Mouse (Mus musculus) megakaryocyte, embryonic 14.5 days (primary cell): ENCODE data around the gene Gfer. TPM values are rescaled to one million over a fixed set of nuclear protein-coding genes. Genes with fewer than 3 reads are reported as not detected.

Source experiments
- H3K27me3 ChIP-seq: replicated peaks from 2 replicates; pipeline ENCODE3; 2012; ENCODE audit warnings: inconsistent platforms
- H3K36me3 ChIP-seq: replicated peaks from 2 replicates; pipeline ENCODE3; 2012; ENCODE audit warnings: low read length, inconsistent platforms, mixed read lengths
- H3K4me1 ChIP-seq: 2 replicates; pipeline ENCODE4 v1.6.1; 2012; ENCODE audit warnings: inconsistent platforms
- H3K4me3 ChIP-seq: replicated peaks from 2 replicates; pipeline ENCODE3; 2012; ENCODE audit warnings: moderate library complexity, mild to moderate bottlenecking, inconsistent platforms
- H3K9me3 ChIP-seq: 2 replicates; pipeline ENCODE4 v1.6.1; 2012; ENCODE audit warnings: inconsistent platforms
- FLI1 ChIP-seq: IDR thresholded peaks from 2 replicates; pipeline ENCODE4 v1.6.1; 2012; ENCODE audit warnings: low read length, inconsistent platforms, mixed read lengths
- GATA1 ChIP-seq: IDR thresholded peaks from 3 replicates; pipeline ENCODE4 v1.6.1; 2012; ENCODE audit warnings: mixed read lengths, low read length, inconsistent platforms, borderline replicate concordance
- polyA plus RNA-seq: library from polyadenylated mRNA; stranded (reverse); fragments of >175 nt; gene quantifications from 2 replicates; pipeline ENCODE4 v1.2.3, GENCODE M21; 2012; ENCODE audit warnings: low replicate concordance; ENCODE audit not compliant: insufficient read depth

Gfer gene
- polyA plus RNA-seq, 1 experiment: 47.3 TPM

DNA sequence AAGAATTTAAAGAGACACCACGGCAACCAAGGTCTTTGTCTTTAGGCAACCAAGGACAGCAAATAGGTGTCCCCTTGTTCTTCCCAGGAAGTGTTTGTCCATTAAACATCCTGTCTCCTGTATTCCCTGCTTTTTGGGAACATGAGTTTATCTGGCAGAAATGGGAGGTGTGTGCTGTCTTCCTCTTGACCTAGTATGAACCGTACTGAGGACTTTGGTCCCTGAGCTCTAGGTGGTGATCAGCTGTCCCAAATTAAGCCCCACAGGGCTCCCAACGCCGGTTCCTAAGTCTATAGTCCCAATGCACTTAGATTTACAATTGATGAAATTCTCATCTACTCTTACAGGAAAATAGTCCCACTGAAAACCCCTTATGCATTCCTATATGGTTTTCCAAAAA lies 45.2 kb downstream of the Gfer start:
- H3K9me3 ChIP-seq: no peaks in the 10 kb centered on the region; the same call in 1 of the 2 replicates
- H3K4me1 ChIP-seq: peaks cover 36% of the 10 kb centered on the region
- no peaks in the 10 kb centered on the region for H3K36me3 ChIP-seq
- H3K27me3 ChIP-seq: peaks cover 84% of the 10 kb centered on the region
- no peak for TF ChIP-seq GATA1
- no peak for TF ChIP-seq FLI1
- H3K4me3 ChIP-seq: no peak overlapping the region

- Histone ChIP-seq H3K4me3 (peak within 1 kb of the TSS; percentile 90), H3K9me3 (no peaks in the 10 kb centered on the region; the same call in 1 of the 2 replicates), H3K27me3 (peaks cover 90% of the 10 kb centered on the region), H3K36me3 (no peaks in the 10 kb centered on the region), H3K4me1 (peaks cover 42% of the 10 kb centered on the region)
- TF ChIP-seq FLI1: no peak
- TF ChIP-seq GATA1: no peak
These were observed 45.8 kb downstream of the Gfer start, which contains the start of gene Slc9a3r2 for GRCm38 (mm10) chr17:24650070-24650616. Slc9a3r2 (minus strand) TSS chr17:24650327.

DNA sequence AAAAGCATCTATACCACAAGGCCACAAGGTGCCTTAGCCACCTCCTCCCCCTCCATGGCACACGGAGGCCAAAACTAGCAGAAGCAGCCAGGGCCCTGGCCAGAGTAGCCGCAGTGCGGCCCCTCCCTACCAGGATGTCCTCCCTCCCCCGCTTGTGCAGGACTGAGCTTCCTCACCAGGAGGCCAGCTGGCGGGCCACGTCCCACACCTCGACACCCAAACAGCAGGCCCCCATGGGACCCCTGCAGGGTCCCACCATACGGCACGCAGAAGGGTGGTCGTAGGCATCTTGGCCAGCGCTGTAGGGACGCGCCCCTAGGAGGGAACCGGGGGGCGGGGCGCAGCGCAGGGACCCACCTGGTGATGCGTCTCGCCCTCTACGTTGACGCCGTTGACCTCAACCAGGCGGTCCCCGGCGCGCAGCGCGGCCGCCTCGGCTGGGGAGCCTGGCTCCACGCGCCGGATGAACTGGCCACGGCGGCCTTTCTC lies 46.3 kb downstream of the Gfer start:
- Histone ChIP-seq H3K4me1 (peaks cover 47% of the 10 kb centered on the region), H3K36me3 (no peaks in the 10 kb centered on the region), H3K27me3 (peaks cover 92% of the 10 kb centered on the region), H3K4me3 (peak overlapping the region; percentile 90), H3K9me3 (no peaks in the 10 kb centered on the region; the same call in 1 of the 2 replicates)
- no peak for TF ChIP-seq GATA1
- TF ChIP-seq FLI1: no peak

GRCm38 (mm10) chr17:24648731-24649377 lies 47.1 kb downstream of the Gfer start:
- TF ChIP-seq GATA1 (no peak), FLI1 (no peak)
- no peaks in the 10 kb centered on the region; the same call in 1 of the 2 replicates for H3K9me3 ChIP-seq
- H3K36me3 ChIP-seq: no peaks in the 10 kb centered on the region
- H3K4me3 ChIP-seq: no peak overlapping the region
- H3K27me3 ChIP-seq: peaks cover 92% of the 10 kb centered on the region
- H3K4me1 ChIP-seq: peaks cover 52% of the 10 kb centered on the region

- no peak for TF ChIP-seq FLI1
- no peak for TF ChIP-seq GATA1
- Histone ChIP-seq H3K4me3 (no peak overlapping the region), H3K4me1 (peaks cover 51% of the 10 kb centered on the region), H3K9me3 (no peaks in the 10 kb centered on the region; the same call in 1 of the 2 replicates), H3K27me3 (peaks cover 96% of the 10 kb centered on the region), H3K36me3 (no peaks in the 10 kb centered on the region)
These were observed 48.5 kb downstream of the Gfer start for GRCm38 (mm10) chr17:24647493-24647892.

DNA sequence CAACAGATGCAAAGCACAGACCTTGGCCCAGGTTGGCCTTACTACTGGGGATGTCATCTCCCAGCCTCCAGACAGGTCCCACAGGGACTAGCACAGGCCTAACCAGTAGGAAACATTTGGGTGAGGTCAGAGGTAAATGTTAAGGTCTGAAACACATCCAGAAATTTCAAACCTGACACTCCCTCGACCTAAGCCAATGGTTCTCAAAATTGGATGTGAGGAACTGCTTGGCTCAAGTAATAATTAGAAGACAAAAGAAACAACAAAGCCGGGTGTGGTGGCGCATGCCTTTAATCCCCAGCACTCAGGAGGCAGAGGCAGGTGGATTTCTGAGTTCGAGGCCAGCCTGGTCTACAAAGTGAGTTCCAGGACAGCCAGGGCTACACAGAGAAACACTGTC lies 49.6 kb downstream of the Gfer start:
- Histone ChIP-seq H3K27me3 (peaks cover 95% of the 10 kb centered on the region), H3K9me3 (no peaks in the 10 kb centered on the region), H3K4me1 (peaks cover 51% of the 10 kb centered on the region), H3K36me3 (no peaks in the 10 kb centered on the region), H3K4me3 (no peak overlapping the region)
- no peak for TF ChIP-seq GATA1

DNA sequence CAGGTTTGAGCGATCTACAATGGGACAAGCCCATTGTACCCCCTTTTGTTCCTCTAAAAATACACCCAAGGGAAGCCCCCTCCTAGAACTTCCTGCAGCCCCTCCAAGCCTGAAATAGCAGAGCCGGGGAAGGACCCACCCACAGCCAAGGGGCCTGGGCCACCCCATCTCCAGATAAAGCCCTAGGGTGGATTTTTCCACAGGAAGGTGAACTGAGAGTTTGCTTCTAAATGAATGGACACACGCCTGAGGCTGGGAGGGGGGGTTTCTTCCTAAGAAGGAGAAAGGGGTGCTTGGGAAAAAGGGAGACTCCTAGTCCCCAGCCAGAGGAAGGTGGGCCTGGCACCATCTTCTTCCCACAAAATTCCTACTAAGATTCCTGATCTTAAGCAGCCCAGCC lies 50.0 kb downstream of the Gfer start:
- Histone ChIP-seq H3K4me1 (peaks cover 51% of the 10 kb centered on the region), H3K27me3 (peaks cover 92% of the 10 kb centered on the region), H3K36me3 (no peaks in the 10 kb centered on the region), H3K9me3 (no peaks in the 10 kb centered on the region), H3K4me3 (no peak overlapping the region)
- no peak for TF ChIP-seq FLI1

GRCm38 (mm10) chr17:24644875-24645721 lies 50.9 kb downstream of the Gfer start:
- TF ChIP-seq GATA1 (no peak), FLI1 (no peak)
- Histone ChIP-seq H3K4me1 (peaks cover 46% of the 10 kb centered on the region), H3K4me3 (peak overlapping the region; percentile 26), H3K36me3 (no peaks in the 10 kb centered on the region), H3K9me3 (no peaks in the 10 kb centered on the region), H3K27me3 (peaks cover 91% of the 10 kb centered on the region)

DNA sequence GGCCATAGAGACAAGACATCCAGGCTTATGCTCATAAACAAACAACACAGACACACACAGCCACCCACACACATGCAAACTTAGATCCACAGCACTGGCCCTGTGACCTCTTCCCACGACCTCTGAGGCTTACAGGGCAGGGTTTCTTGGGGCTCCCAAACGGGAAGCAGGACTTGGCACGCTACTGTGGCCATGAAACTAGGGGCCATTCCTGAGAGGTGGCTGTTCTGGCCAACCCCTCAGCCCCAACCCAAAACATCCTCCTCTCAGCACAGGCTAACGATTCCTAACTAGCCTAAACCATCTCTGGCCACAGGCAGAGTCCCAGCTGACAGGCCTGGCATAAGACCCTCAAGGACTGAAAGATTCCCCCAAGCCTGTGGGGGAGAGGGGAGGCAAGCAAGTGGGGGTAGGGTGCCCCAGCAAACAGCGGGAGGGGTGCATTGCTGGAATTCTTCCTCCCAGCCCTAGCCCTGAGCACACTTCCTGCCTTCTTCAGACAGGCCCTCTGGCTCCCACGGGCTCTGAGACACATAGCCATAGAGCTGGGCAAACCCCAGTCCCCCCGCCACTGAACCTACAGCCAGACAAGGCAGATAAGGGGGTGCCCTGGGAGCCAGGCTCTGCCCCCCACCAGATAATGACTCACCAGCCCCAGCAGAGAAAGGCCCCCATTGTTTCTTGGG lies 51.8 kb downstream of the Gfer start:
- Histone ChIP-seq H3K27me3 (peaks cover 85% of the 10 kb centered on the region), H3K4me1 (peaks cover 37% of the 10 kb centered on the region), H3K4me3 (no peak overlapping the region), H3K9me3 (no peaks in the 10 kb centered on the region), H3K36me3 (peaks cover 4% of the 10 kb centered on the region)
- TF ChIP-seq GATA1: no peak
- TF ChIP-seq FLI1: no peak

Other genes with a start within 250 kb of the Gfer start
- gene E4f1, start 225.8 kb downstream of the Gfer start, polyA plus RNA-seq: 9.7 and 18.7 TPM in 2 replicates
- 48.8 and 102 TPM in 2 replicates for gene Pgp, start 225.8 kb downstream of the Gfer start, polyA plus RNA-seq
- not detected in 2 replicates for gene Bricd5, start 222.3 kb downstream of the Gfer start, polyA plus RNA-seq
- gene Mlst8, start 217.1 kb downstream of the Gfer start, polyA plus RNA-seq: 2.3 and 3.7 TPM in 2 replicates
- not detected in 2 replicates for gene Caskin1, start 207.6 kb downstream of the Gfer start, polyA plus RNA-seq
- gene Traf7, start 168.2 kb downstream of the Gfer start, polyA plus RNA-seq: 122 and 123 TPM in 2 replicates
- not detected in 2 replicates for gene Rab26, start 161.9 kb downstream of the Gfer start, polyA plus RNA-seq
- gene Pkd1, start 146.3 kb downstream of the Gfer start, polyA plus RNA-seq: 3.5 and 5.6 TPM in 2 replicates
- gene Tsc2, start 63.5 kb downstream of the Gfer start, polyA plus RNA-seq: 26.7 and 30.6 TPM in 2 replicates
- 8.2 TPM in 1 of 2 replicates, not detected in the other for gene Nthl1, start 63.5 kb downstream of the Gfer start, polyA plus RNA-seq
- 0.85 TPM in 1 of 2 replicates, not detected in the other for gene Slc9a3r2, start 45.8 kb downstream of the Gfer start, polyA plus RNA-seq
- gene Npw, start 37.7 kb downstream of the Gfer start, polyA plus RNA-seq: 1.1 TPM in 1 of 2 replicates, not detected in the other
- 45.3 and 55.8 TPM in 2 replicates for gene Zfp598, start 26.5 kb downstream of the Gfer start, polyA plus RNA-seq
- 0.04 TPM in 1 of 2 replicates, not detected in the other for gene Syngr3, start 6.2 kb downstream of the Gfer start, polyA plus RNA-seq
- 1.5 and 2.1 TPM in 2 replicates for gene Noxo1, start 78 bp upstream of the Gfer start, polyA plus RNA-seq
- 16.6 and 17.1 TPM in 2 replicates for gene Tbl3, start 11.5 kb upstream of the Gfer start, polyA plus RNA-seq
- 0.74 TPM in 1 of 2 replicates, not detected in the other for gene Rnf151, start 21.9 kb upstream of the Gfer start, polyA plus RNA-seq
- 653 and 1,069 TPM in 2 replicates for gene Rps2, start 22.0 kb upstream of the Gfer start, polyA plus RNA-seq
- gene Ndufb10, start 28.3 kb upstream of the Gfer start, polyA plus RNA-seq: 519 and 729 TPM in 2 replicates
- gene Rpl3l, start 31.7 kb upstream of the Gfer start, polyA plus RNA-seq: 0.35 TPM in 1 of 2 replicates, not detected in the other
- gene Msrb1, start 40.5 kb upstream of the Gfer start, polyA plus RNA-seq: 19.0 and 40.5 TPM in 2 replicates
- not detected in 2 replicates for gene Hs3st6, start 56.8 kb upstream of the Gfer start, polyA plus RNA-seq
- not detected in 2 replicates for gene Meiob, start 108.1 kb upstream of the Gfer start, polyA plus RNA-seq
- 7.5 and 29.1 TPM in 2 replicates for gene Hagh, start 144.0 kb upstream of the Gfer start, polyA plus RNA-seq
- 2.0 and 2.8 TPM in 2 replicates for gene Fahd1, start 154.2 kb upstream of the Gfer start, polyA plus RNA-seq
- gene Igfals, start 169.8 kb upstream of the Gfer start, polyA plus RNA-seq: 0.25 TPM in 1 of 2 replicates, not detected in the other
- gene Nubp2, start 190.2 kb upstream of the Gfer start, polyA plus RNA-seq: 58.9 and 67.0 TPM in 2 replicates
- gene Spsb3, start 190.5 kb upstream of the Gfer start, polyA plus RNA-seq: 18.7 and 57.4 TPM in 2 replicates
- 5.8 and 10.0 TPM in 2 replicates for gene Eme2, start 198.9 kb upstream of the Gfer start, polyA plus RNA-seq
- 75.3 and 168 TPM in 2 replicates for gene Mrps34, start 199.0 kb upstream of the Gfer start, polyA plus RNA-seq
- 18.4 TPM in 1 of 2 replicates, not detected in the other for gene Nme3, start 200.3 kb upstream of the Gfer start, polyA plus RNA-seq
- 20.5 and 36.6 TPM in 2 replicates for gene Mapk8ip3, start 240.8 kb upstream of the Gfer start, polyA plus RNA-seq